Mouse (Mus musculus): ENCODE data around the gene Zfp553. TPM values are rescaled to one million over a fixed set of nuclear protein-coding genes. Genes with fewer than 3 reads are reported as not detected.

Zfp553 gene
- 14.2 TPM for polyA plus RNA-seq (2014; fragmentation: Illumina TruSeq; extraction: RNeasy Lipid Tissue Mini Kit (QIAGEN cat#74804); ENCODE audit: low read depth, low replicate concordance)

GRCm38 (mm10) chr7:127232622-127233367 is at the start of gene Zfp553, which contains the start of gene Sept1:
TSS of gene Zfp553 (plus strand) at chr7:127233061.
TSS of gene Sept1 (minus strand) at chr7:127233130.

GRCm38 (mm10) chr7:127195544-127196295 is 37.1 kb upstream of the Zfp553 start, which contains the start of gene Cd2bp2:
TSS of gene Cd2bp2 (minus strand) at chr7:127196050.

GRCm38 (mm10) chr7:127208295-127208552 is 24.6 kb upstream of the Zfp553 start, which contains the start of gene Tbc1d10b:
TSS of gene Tbc1d10b (minus strand) at chr7:127208468.

GRCm38 (mm10) chr7:127208553-127209438 is 24.1 kb upstream of the Zfp553 start, which contains the start of gene Mylpf:
TSS of gene Mylpf (plus strand) at chr7:127208890.

GRCm38 (mm10) chr7:127243870-127244657 is 11.2 kb downstream of the Zfp553 start, which contains the start of gene Zfp771:
TSS of gene Zfp771 (plus strand) at chr7:127244274.

GRCm38 (mm10) chr7:127260309-127261111 is 27.6 kb downstream of the Zfp553 start, which contains the start of gene Dctpp1:
TSS of gene Dctpp1 (minus strand) at chr7:127260709.

GRCm38 (mm10) chr7:127273925-127274789 is 41.3 kb downstream of the Zfp553 start, which contains the start of gene Sephs2:
TSS of gene Sephs2 (minus strand) at chr7:127274055.

Other genes starting within 250 kb of the Zfp553 start
- 50.9 TPM for gene Mvp, start 218.4 kb upstream of the Zfp553 start, polyA plus RNA-seq (2014; fragmentation: Illumina TruSeq; extraction: RNeasy Lipid Tissue Mini Kit (QIAGEN cat#74804); ENCODE audit: low read depth, low replicate concordance)
- 1.6 TPM for gene Pagr1b, start 216.6 kb upstream of the Zfp553 start, polyA plus RNA-seq (2014; fragmentation: Illumina TruSeq; extraction: RNeasy Lipid Tissue Mini Kit (QIAGEN cat#74804); ENCODE audit: low read depth, low replicate concordance)
- not detected for gene Pagr1a, start 215.7 kb upstream of the Zfp553 start, polyA plus RNA-seq (2014; fragmentation: Illumina TruSeq; extraction: RNeasy Lipid Tissue Mini Kit (QIAGEN cat#74804); ENCODE audit: low read depth, low replicate concordance)
- gene Gm42742, start 212.0 kb upstream of the Zfp553 start, polyA plus RNA-seq (2014; fragmentation: Illumina TruSeq; extraction: RNeasy Lipid Tissue Mini Kit (QIAGEN cat#74804); ENCODE audit: low read depth, low replicate concordance): 26.3 TPM
- gene Prrt2, start 211.8 kb upstream of the Zfp553 start, polyA plus RNA-seq (2014; fragmentation: Illumina TruSeq; extraction: RNeasy Lipid Tissue Mini Kit (QIAGEN cat#74804); ENCODE audit: low read depth, low replicate concordance): 2.7 TPM
- 78.3 TPM for gene Maz, start 206.0 kb upstream of the Zfp553 start, polyA plus RNA-seq (2014; fragmentation: Illumina TruSeq; extraction: RNeasy Lipid Tissue Mini Kit (QIAGEN cat#74804); ENCODE audit: low read depth, low replicate concordance)
- gene Kif22, start 190.6 kb upstream of the Zfp553 start, polyA plus RNA-seq (2014; fragmentation: Illumina TruSeq; extraction: RNeasy Lipid Tissue Mini Kit (QIAGEN cat#74804); ENCODE audit: low read depth, low replicate concordance): 3.2 TPM
- 1.4 TPM for gene Zg16, start 145.7 kb upstream of the Zfp553 start, polyA plus RNA-seq (2014; fragmentation: Illumina TruSeq; extraction: RNeasy Lipid Tissue Mini Kit (QIAGEN cat#74804); ENCODE audit: low read depth, low replicate concordance)
- gene AI467606, start 141.7 kb upstream of the Zfp553 start, polyA plus RNA-seq (2014; fragmentation: Illumina TruSeq; extraction: RNeasy Lipid Tissue Mini Kit (QIAGEN cat#74804); ENCODE audit: low read depth, low replicate concordance): 12.4 TPM
- 1.2 TPM for gene Qprt, start 110.8 kb upstream of the Zfp553 start, polyA plus RNA-seq (2014; fragmentation: Illumina TruSeq; extraction: RNeasy Lipid Tissue Mini Kit (QIAGEN cat#74804); ENCODE audit: low read depth, low replicate concordance)
- 1.4 TPM for gene Spn, start 95.2 kb upstream of the Zfp553 start, polyA plus RNA-seq (2014; fragmentation: Illumina TruSeq; extraction: RNeasy Lipid Tissue Mini Kit (QIAGEN cat#74804); ENCODE audit: low read depth, low replicate concordance)
- 52.6 TPM for gene Cd2bp2, start 37.0 kb upstream of the Zfp553 start, polyA plus RNA-seq (2014; fragmentation: Illumina TruSeq; extraction: RNeasy Lipid Tissue Mini Kit (QIAGEN cat#74804); ENCODE audit: low read depth, low replicate concordance)
- 27.7 TPM for gene Tbc1d10b, start 24.6 kb upstream of the Zfp553 start, polyA plus RNA-seq (2014; fragmentation: Illumina TruSeq; extraction: RNeasy Lipid Tissue Mini Kit (QIAGEN cat#74804); ENCODE audit: low read depth, low replicate concordance)
- 4.2 TPM for gene Mylpf, start 24.2 kb upstream of the Zfp553 start, polyA plus RNA-seq (2014; fragmentation: Illumina TruSeq; extraction: RNeasy Lipid Tissue Mini Kit (QIAGEN cat#74804); ENCODE audit: low read depth, low replicate concordance)
- 11.1 TPM for gene Sept1, start 69 bp downstream of the Zfp553 start, polyA plus RNA-seq (2014; fragmentation: Illumina TruSeq; extraction: RNeasy Lipid Tissue Mini Kit (QIAGEN cat#74804); ENCODE audit: low read depth, low replicate concordance)
- 20.6 TPM for gene Zfp771, start 11.2 kb downstream of the Zfp553 start, polyA plus RNA-seq (2014; fragmentation: Illumina TruSeq; extraction: RNeasy Lipid Tissue Mini Kit (QIAGEN cat#74804); ENCODE audit: low read depth, low replicate concordance)
- 31.2 TPM for gene Dctpp1, start 27.6 kb downstream of the Zfp553 start, polyA plus RNA-seq (2014; fragmentation: Illumina TruSeq; extraction: RNeasy Lipid Tissue Mini Kit (QIAGEN cat#74804); ENCODE audit: low read depth, low replicate concordance)
- gene Sephs2, start 41.0 kb downstream of the Zfp553 start, polyA plus RNA-seq (2014; fragmentation: Illumina TruSeq; extraction: RNeasy Lipid Tissue Mini Kit (QIAGEN cat#74804); ENCODE audit: low read depth, low replicate concordance): 34.8 TPM
- gene Itgal, start 63.2 kb downstream of the Zfp553 start, polyA plus RNA-seq (2014; fragmentation: Illumina TruSeq; extraction: RNeasy Lipid Tissue Mini Kit (QIAGEN cat#74804); ENCODE audit: low read depth, low replicate concordance): 2.5 TPM
- 16.7 TPM for gene Zfp768, start 112.5 kb downstream of the Zfp553 start, polyA plus RNA-seq (2014; fragmentation: Illumina TruSeq; extraction: RNeasy Lipid Tissue Mini Kit (QIAGEN cat#74804); ENCODE audit: low read depth, low replicate concordance)
- 6.3 TPM for gene Zfp747, start 143.0 kb downstream of the Zfp553 start, polyA plus RNA-seq (2014; fragmentation: Illumina TruSeq; extraction: RNeasy Lipid Tissue Mini Kit (QIAGEN cat#74804); ENCODE audit: low read depth, low replicate concordance)
- 4.3 TPM for gene 9130019O22Rik, start 154.1 kb downstream of the Zfp553 start, polyA plus RNA-seq (2014; fragmentation: Illumina TruSeq; extraction: RNeasy Lipid Tissue Mini Kit (QIAGEN cat#74804); ENCODE audit: low read depth, low replicate concordance)
- 8.3 TPM for gene E430018J23Rik, start 160.6 kb downstream of the Zfp553 start, polyA plus RNA-seq (2014; fragmentation: Illumina TruSeq; extraction: RNeasy Lipid Tissue Mini Kit (QIAGEN cat#74804); ENCODE audit: low read depth, low replicate concordance)
- 6.0 TPM for gene Zfp764, start 173.8 kb downstream of the Zfp553 start, polyA plus RNA-seq (2014; fragmentation: Illumina TruSeq; extraction: RNeasy Lipid Tissue Mini Kit (QIAGEN cat#74804); ENCODE audit: low read depth, low replicate concordance)
- gene Zfp688, start 189.0 kb downstream of the Zfp553 start, polyA plus RNA-seq (2014; fragmentation: Illumina TruSeq; extraction: RNeasy Lipid Tissue Mini Kit (QIAGEN cat#74804); ENCODE audit: low read depth, low replicate concordance): 13.5 TPM
- 3.0 TPM for gene Zfp689, start 216.1 kb downstream of the Zfp553 start, polyA plus RNA-seq (2014; fragmentation: Illumina TruSeq; extraction: RNeasy Lipid Tissue Mini Kit (QIAGEN cat#74804); ENCODE audit: low read depth, low replicate concordance)
- 43.6 TPM for gene Prr14, start 226.6 kb downstream of the Zfp553 start, polyA plus RNA-seq (2014; fragmentation: Illumina TruSeq; extraction: RNeasy Lipid Tissue Mini Kit (QIAGEN cat#74804); ENCODE audit: low read depth, low replicate concordance)
- 56.2 TPM for gene Fbrs, start 246.1 kb downstream of the Zfp553 start, polyA plus RNA-seq (2014; fragmentation: Illumina TruSeq; extraction: RNeasy Lipid Tissue Mini Kit (QIAGEN cat#74804); ENCODE audit: low read depth, low replicate concordance)